Mouse (Mus musculus) frontal cortex, postnatal 25 days (tissue): ENCODE results near the gene Uri1.

Experiments
- DNase-seq, 2 experiments: peaks; one replicate each; pipeline ENCODE4 v3.0.0; 2022; ENCODE audit warnings: low spot score in 2 of 2

Gene Uri1

GRCm38 (mm10) chr7:38023451-38023850 lies at the start of gene Uri1:
TSS of gene Uri1 (minus strand) at chr7:38023551.
- no peak for DNase-seq

- DNase-seq = no peak
Observed at GRCm38 (mm10) chr7:38071065-38071464, 47.7 kb upstream of the Uri1 start.

- no peak for DNase-seq
Observed at GRCm38 (mm10) chr7:38070663-38071062, 47.3 kb upstream of the Uri1 start.

GRCm38 (mm10) chr7:38064431-38064830 lies 41.1 kb upstream of the Uri1 start:
- no peak for DNase-seq

- DNase-seq = peak; percentile 85 to 90
Observed at GRCm38 (mm10) chr7:38061060-38061970, 38.0 kb upstream of the Uri1 start.

- DNase-seq = no peak
Observed at GRCm38 (mm10) chr7:38059636-38060330, 36.4 kb upstream of the Uri1 start.

GRCm38 (mm10) chr7:38059096-38059495 lies 35.7 kb upstream of the Uri1 start:
- DNase-seq = no peak

GRCm38 (mm10) chr7:38055996-38056395 lies 32.6 kb upstream of the Uri1 start:
- DNase-seq = no peak

GRCm38 (mm10) chr7:38054246-38054645 lies 30.9 kb upstream of the Uri1 start:
- DNase-seq = no peak

- no peak for DNase-seq
Observed at GRCm38 (mm10) chr7:38047229-38047628, 23.9 kb upstream of the Uri1 start.

- DNase-seq = no peak
Observed at GRCm38 (mm10) chr7:38041244-38041643, 17.9 kb upstream of the Uri1 start.

GRCm38 (mm10) chr7:38037586-38037985 lies 14.2 kb upstream of the Uri1 start:
- DNase-seq = no peak

GRCm38 (mm10) chr7:38031183-38031582 lies 7.8 kb upstream of the Uri1 start:
- DNase-seq = no peak

- no peak for DNase-seq
Observed at GRCm38 (mm10) chr7:38030606-38031005, 7.3 kb upstream of the Uri1 start.

- DNase-seq = no peak
Observed at GRCm38 (mm10) chr7:38029986-38030385, 6.6 kb upstream of the Uri1 start.

GRCm38 (mm10) chr7:38029083-38029482 lies 5.7 kb upstream of the Uri1 start:
- no peak for DNase-seq

- DNase-seq = no peak
Observed at GRCm38 (mm10) chr7:38027940-38028600, 4.7 kb upstream of the Uri1 start.

- no peak for DNase-seq
Observed at GRCm38 (mm10) chr7:38024839-38025238, 1.5 kb upstream of the Uri1 start.

GRCm38 (mm10) chr7:38019770-38020169 lies 3.6 kb downstream of the Uri1 start:
- DNase-seq = no peak

- peak; percentile 76 to 83 for DNase-seq
Observed at GRCm38 (mm10) chr7:38019369-38019749, 4.0 kb downstream of the Uri1 start.

- peak; percentile 11 to 48 for DNase-seq
Observed at GRCm38 (mm10) chr7:38018416-38019368, 4.7 kb downstream of the Uri1 start.
